Mouse (Mus musculus) urinary bladder, postnatal 25 days (tissue): ENCODE data around the gene Exoc7.
"Not testable (repeated sequence)": the region's sequence is repeated elsewhere in the genome, so short reads cannot be mapped to it uniquely, and the experiment has no call there.

ENCODE experiments used
- DNase-seq: peaks from one replicate; pipeline ENCODE4 v3.0.0; 2022; ENCODE audit warnings: low spot score

Exoc7 gene

DNA sequence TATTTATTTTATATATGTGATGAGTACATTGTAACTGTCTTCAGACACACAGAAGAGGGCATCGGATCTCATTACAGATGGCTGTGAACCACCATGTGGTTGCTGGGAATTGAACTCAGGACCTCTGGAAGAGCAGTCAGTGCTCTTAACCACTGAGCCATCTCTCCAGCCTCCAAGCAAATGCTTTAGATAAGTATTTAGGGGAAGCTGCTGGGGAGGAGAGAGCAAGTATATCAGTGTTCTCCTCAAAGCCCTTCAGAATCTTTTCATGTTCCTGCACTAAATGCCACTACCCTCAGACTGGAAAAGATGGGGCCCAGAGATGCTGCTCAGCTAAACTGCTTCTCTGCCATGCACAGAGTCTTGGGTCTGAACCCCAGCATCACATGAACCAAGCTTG is 29.8 kb downstream of the Exoc7 start:
- not testable (repeated sequence) for DNase-seq

DNA sequence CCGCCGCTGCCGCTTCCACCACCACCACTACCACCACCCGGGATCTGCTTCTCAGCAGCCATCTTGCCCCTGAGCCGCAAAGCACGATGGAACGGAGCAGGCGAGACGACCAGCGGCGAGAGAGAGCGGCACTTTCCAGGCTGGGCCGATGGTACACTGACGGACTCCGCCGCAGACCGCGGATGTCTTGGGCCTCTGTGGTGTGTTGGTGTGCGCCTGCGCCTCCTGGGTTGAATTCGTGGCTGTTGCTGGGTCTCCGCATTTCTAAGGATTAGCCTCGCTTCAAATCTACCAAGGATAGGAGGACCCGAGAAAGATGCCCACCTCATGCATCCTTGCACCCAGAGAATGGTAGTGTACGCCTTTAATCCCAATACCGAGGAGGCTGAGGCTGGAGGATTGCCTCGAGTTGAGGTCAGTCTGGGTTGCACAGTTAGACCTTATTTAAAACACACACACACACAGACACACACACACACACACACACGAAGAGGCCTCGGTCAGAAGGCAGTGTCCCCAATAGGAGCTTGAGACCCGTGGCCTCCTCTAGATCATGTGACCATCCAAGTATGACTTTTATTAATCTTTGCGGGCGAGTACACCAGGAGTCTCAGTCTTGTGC is 32.9 kb downstream of the Exoc7 start, which contains the start of gene Srp68:
Srp68 (minus strand) TSS at position 173 of the 622 bp plus-strand sequence.
- peak; percentile 89 for DNase-seq

DNA sequence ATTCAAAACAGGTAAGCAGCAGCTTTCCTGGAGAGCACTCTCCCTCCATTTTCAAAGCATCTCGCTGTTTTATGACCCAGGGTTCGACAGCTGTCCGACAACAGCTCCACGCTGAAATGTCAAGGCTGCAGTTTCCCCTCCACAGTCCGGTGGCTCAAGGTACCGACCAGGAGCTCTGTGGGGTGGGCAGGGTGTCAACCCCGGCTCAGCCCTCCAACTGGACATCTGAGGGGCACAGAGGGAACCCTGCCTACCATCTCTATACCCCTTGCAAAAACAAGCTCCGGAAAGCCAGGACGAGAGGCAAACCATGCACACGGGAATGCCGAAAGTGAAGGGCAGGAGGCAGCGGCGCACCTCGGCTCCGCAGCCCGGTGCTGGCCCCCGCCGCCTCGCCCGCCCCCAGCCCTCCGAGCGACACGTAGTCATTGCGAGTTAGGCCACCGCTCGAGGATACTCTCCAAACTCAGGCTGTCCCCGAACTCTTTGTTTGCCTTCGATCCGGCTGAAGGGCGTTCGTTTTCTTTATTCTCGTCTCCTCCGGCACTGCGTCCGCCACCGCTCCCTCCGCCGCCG is 33.5 kb downstream of the Exoc7 start:
- no peak for DNase-seq

DNA sequence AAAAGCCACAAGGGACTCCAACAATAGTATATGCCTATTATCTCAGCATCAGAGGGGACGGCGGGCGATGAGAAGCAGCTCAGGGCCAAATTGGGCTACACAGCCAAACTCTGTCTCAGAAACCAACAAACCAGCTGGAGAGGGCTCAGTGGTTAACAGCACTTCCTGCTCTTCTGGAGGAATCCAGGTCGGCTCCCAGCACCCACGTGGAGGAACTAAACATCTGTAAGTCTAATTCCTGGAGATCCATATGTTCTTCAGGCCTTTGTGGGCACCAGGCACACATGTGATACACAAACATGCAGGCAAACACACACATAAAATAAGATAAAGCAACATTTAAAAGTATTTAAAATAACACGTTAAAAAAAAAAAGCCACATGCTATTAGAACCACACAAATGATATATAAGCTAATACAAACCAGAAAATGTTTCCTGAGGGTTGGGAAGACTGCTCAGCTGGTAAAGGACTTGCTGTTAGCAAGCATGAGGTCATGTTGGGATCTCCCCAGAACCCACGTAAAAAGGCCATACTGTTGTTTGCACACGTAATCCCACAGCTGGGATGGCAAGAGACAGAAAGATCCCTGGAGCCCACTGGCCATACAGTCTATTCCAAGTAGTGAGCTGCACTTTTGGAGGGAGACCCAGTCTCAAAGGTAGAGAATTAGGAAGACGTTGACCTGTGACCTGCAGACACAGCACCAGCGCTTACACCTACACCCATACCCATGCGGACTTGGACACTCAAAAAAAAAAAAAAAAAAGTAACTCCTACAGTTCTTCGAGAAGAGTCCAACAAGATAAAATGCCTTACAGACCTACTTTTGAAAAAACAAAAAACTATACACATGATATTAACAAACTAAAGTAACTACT is 34.2 kb downstream of the Exoc7 start:
- no peak for DNase-seq

DNA sequence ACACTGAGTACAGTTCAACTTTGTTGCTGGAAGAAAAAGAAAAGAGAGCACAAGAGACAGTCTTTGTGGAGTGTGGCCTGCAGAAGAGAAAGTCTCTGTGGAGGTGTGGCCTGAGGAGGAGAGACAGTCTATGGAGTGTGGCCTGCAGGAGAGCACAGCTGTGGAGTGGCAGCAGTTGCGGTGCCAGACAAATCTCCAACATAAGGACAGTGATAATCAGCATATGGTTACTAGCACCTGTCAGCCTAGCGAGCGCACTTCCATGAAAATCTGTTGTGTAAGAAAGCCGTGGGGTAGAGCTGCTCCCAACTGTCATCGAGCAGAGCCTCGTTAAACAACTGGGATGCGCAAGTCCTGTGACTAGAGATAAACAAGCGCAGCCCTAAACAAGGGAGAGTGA is 37.5 kb downstream of the Exoc7 start:
- DNase-seq: no peak

DNA sequence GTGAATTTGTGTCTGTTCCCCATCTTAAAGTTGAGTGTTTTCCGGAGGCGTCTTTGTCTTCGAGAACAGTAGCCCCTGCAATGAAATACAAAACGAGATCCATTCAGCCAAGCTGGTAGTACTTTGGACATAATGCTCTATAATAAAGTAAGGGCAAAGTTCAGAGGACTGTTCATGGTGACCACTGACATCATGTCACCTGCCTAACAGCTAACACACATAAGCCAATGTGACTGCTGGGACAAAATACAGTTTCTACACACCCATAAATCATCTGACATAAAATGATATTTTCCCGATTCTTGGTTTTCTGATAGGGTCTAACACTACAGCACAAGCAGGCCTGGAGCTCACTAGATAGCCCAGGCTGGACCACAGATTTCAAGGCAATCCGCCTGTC is 38.7 kb downstream of the Exoc7 start:
- DNase-seq: no peak

DNA sequence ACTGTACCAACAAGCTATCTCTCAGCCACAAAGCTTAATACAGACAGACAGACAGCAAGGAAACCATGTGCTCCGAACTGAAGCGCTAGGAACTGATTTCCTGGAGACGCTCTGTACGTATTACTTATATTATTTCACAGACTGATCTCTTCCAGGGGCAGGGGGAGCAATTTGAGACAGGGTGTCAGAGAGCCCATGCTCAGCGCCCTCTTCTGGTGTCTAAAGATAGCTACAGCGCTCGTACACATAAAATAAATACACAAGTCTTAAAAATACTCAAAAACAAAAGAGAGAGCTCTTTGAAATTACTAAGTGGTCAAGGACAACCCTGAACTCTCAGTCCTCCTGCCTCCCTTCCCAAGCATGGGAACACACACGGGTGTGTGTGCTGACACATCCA is 39.4 kb downstream of the Exoc7 start:
- no peak for DNase-seq

DNA sequence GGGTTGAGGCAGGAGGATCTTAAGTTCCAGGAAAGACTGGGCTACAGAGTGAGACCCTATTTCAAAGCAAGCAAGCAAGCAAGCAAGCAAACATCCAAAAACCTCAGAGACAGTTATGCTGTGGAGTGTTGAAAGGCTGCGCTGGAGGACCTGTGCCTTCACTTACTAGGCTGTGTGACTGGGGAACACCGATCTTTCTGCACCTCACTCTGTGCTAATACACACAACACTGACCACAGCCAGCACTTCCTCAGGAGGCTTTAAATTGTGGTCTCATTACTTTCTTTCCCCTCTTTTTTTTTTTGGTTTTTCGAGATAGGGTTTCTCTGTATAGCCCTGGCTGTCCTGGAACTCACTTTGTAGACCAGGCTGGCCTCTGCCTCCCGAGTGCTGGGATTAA is 41.2 kb downstream of the Exoc7 start:
- no peak for DNase-seq

DNA sequence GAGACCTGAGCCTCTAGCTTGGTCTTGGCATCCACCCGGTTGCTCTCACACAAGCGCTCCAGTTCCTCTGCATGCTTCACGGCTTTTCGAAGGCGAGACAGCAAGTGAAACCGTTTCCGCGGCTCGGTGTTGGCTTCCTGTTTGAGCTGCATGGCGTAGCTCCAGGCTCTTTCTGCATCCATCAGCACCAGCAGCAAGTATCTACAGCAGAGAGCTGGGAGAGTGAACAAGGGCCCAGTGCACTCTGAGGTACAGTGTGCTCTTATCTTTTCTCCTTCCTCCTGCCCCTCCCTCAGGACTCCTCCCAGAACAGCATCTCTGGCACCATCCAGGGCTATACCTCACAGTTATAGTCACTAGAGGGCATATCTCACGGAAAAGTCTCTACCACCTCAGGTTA is 41.7 kb downstream of the Exoc7 start:
- DNase-seq: no peak

DNA sequence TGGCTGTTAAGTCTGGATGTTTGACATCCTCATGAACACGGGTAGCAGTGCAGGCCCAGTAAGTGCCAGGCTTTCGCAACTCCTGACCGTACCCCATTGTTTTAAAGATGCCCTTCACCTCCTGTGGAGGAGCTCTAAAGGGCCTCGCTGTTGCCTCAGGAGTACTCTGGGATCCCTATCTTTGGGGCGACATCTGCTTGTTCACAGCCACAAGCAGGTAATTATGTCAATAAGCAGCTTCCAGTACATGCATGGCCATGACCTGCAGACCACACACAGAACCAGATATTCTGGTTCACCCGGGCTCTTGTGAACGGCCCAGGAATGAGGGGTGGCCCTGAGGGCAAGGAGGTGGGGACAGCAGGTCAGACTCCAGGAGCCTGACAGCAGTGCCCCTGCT is 46.8 kb downstream of the Exoc7 start:
- DNase-seq: peak; percentile 58

DNA sequence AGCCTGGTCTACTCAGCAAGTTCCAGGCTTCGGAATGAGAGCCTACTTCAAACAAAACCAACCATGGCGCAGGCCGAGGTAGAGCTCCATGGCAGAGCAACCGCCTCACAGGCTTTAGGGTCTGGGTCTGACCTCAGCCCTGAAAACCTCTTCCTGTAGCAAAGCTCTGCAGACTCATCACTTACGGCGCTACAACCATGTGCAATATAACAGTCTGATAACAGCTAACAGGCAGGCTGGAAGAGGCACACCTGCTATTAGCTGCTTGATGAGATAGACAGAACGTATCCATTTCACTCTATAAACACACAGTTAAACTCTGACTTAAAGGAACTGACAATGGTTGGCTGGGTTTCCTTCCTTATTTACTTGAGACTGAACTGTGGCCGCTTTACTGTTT is 47.6 kb downstream of the Exoc7 start:
- no peak for DNase-seq

DNA sequence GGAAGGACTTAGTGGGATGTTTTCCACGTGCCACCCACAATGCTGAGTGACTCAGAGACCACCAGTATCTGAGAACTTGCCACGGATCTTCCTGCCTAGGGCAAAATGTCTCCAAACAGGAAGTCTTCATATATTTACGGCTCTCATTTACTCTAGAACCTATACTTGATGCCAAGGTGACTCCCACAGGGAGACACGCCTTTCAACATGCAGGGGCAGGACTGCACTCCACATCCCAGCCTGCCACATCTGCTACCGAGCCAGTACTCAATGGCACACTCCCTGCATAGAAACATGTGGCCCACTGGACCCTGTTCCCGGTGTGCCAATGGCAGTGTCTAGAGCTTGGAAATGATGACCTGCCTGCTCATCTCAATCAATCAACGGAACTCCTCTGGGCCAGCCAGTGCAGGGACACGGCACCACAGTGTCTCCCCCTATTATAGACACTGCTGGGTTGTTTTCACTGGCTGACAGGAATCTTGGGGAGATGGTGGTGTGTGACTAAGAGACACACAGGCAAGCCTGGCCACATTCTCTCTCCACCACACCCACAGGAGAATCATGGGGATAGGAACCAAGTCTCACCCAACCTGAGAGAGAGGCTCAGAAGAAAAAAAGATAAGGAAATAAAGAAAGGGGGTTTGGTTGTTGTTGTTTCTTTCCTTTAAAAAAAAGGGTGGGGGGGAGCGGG is 50.9 kb downstream of the Exoc7 start:
- DNase-seq: no peak

DNA sequence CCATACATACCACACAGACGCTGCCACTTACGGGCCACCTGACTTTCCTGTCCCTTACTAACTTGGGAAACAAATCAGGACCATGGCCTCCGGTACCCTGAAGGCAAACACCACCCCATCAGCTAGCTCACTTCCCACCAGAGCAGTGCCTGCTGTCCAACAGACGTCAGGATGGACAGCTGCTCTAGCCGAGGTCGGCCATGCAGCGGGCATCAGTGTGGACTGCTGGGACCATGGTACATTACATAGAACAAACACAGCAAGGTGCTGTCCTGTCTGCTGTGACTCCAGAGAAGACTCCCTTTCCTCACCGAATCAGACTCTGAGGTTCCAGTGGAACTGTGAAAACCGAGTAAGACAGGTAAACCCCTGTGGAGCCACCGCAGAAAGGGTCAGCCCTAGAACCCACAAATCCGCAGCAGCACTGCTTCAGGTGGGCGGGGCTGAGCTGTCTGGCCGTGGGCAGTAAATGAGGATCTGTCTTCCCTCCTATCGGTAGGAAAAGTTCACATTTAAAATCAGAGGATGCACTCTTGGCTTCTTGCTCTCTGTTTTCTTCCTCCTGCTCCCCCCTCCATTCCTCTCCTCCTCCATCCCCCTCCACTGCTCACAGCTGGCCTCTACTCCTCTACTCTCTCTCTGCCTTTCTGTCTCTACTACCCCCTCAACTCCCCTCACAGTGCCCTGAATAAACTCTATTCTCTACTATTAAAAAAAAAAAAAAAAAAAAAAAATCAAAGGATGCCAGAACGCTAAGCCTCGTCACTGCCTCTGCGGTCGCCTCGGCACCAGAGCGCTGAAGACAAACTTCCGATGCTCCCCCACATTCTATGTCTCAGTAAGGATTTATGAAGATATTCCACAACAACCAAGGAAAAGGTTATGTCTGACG is 51.7 kb downstream of the Exoc7 start:
- no peak for DNase-seq

DNA sequence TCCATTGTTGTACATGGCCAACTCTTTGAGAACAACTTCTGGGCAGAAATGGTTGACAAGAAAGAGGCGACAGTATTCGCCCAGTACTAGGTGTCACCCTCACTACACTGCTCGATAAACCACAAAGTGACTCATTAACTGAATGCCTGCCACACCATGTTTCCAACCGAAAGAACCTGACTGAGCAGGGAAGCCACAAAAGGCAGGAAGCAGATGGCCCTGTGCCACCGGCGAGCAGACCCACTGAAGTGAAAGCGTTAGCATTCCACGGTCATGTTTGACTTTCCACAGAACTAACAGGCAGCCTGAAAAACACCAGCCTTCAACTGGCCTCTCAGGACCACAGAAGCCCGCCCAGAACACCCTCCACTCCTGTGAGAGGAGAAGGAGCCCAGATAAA is 52.4 kb downstream of the Exoc7 start:
- DNase-seq: no peak

DNA sequence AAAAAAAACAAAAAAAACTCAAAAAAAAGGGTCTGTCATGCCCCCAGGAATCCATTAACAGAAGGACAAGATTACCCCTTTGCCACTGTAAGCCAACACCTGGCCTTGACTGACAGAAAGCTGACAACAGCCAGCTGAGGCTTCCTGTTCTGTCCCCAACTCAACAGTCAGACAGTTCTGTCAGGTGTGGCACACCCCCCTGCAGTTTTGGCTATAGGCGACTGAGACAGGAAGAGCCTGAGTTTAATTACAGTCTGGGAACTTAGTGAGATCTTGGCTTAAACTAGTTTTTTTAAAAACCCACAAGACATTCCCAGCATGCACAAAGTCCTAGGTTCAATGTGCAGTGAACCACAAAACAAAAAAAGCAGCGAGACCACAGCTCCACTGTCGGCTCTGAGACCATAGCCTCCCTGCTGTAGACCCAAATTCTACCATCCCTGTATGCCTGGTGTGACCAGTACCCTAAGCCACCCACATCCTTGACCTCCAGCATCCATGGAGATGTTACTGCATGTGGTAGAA is 53.9 kb downstream of the Exoc7 start:
- DNase-seq: no peak

DNA sequence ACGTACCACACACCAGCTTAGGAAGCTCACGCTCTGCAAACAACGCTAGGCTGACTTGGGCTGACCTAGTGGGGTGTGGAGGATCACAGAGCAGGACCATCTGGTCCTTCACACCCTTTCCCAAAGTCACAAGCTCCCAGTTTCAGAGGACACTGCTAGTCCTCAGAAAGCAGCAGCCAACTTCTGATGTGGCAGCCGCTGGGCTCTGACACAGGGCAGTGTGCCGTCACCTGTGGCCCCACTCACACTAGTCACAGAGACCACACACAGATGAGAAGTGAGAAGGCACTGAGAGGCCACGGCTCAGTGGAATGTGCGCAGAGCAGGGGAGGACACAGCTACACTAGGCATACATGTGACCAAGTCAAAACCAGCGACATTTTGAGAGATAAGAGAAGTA is 56.1 kb downstream of the Exoc7 start:
- DNase-seq: no peak

DNA sequence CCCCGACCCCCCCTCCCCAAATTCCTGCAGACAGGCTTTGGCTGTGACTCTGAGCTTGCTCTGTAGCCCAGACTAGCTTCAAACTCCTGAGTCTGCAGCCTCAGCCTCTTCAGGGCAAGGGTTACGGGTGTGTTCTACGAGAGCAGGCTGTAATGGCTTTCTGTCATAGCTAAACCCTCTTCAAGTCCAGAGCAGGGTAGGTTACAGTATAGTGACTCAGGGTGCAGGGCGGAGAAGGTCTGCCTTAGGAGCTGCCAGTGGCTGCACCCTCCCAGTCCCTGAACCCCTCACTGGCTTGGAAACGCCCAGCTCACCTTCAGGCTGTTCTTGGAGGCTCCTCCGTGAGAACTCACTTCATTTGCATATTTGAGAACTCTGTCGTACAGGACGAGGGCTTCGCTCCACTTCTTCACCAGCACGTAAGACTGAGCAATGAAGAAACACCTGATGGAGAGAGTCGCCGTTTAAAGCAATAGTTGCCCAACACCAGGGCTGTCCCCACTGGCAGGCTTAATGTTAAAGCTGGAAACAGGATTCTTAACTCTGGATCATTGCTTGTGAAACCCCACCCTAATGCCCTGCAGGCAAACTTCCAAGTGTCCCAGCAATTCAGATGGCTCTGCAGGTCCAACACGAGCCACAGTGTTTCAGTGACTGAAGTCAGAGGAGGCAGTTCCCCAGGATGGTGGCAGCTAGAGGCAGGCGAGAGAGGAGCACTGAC is 59.4 kb downstream of the Exoc7 start:
- no peak for DNase-seq

DNA sequence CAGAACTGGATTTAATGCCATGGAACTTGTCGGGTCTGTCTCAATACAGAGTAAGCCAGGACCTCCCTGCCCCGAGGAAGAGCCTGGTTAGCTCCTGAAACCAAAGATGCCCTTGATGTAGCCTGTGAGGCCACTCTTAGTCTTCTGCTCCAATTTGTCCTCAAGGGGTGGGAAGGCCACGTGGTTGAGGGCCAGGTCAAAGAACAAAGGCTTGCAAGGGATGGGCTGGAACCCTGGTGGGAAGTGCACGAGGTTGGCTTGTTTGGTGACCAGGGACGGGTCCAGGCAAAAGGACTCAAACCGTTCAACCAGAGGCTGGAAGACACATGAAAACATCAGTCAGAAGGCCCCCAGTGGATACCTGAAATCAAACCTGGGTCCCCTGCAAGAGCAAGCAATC is 61.4 kb downstream of the Exoc7 start:
- DNase-seq: no peak

DNA sequence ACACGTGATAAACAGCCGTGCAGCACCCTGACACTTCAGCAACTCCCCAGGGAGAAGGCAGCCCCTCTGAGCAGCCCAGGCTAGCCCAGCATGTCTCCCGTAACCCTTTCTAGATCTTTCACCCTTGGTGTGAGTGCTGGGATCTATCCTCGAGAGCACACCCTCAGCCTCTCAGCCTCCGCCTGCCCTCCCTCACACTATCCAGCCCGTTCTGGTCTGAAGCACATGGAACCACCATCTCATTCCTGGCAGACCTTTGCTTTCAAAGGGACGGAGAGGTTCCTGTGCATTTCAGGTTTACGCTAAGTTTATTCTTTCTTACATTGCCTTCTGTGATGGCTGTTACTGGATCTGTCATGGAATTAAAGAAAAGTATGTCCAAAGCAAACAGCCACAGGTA is 62.5 kb downstream of the Exoc7 start:
- no peak for DNase-seq

DNA sequence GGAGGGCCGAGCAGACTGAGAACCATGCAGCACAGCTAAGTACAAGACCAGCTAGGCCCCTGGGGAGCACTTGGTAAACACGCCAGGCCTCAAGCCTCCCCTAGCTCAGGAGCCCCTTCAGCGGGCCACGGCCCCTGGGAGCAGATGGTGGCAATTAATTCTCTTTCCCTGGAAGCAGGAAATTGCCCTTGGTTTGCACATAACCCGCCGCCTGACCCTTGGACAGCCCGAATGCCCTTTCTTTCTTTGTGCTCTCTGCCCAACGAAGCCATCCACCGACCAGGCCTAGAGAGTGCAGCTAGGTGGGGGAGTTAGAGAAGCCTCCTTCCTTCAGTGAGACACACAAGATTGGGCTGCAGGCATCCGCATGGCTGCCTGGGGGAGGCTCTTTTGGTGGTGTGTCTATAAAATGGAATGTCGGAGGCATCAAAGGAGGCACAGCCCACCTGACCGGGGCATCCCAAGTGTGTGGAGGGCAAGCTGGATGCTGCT is 65.2 kb downstream of the Exoc7 start:
- no peak for DNase-seq

DNA sequence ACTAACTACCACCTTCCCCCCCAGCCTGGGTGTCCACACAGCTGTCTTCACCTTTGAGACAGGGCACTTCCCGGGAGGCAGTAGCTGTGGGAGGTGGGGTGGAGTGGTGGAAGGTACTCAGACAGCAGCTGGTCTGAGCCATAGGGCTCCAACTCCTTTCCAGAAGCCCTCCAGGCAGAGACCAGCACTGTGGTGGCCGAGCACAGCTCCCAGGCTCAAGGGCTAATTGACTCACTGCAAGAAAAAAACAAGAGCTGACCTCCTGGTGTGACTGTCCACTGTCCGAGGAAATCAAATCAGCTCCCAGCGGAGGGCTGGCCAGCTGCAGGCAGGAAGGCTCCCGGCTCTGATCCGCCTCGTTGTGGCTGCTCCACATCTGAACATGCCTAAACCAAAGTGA is 67.2 kb downstream of the Exoc7 start:
- DNase-seq: no peak
